Mouse (Mus musculus) lung, postnatal 0 days (tissue): Measurements from ENCODE around the gene Axin1. TPM values are rescaled to one million over a fixed set of nuclear protein-coding genes. Genes with fewer than 3 reads are reported as not detected.
A peak's percentile ranks its signal among the peaks of the same experiment; 100 is the strongest.
"Not testable (repeated sequence)": the region's sequence is repeated elsewhere in the genome, so short reads cannot be mapped to it uniquely, and the experiment has no call there.

Source experiments
- ATAC-seq: fragments of 200-750 bp; cut with Nextera tagmentation; 2 replicates; pipeline ENCODE4 v1.8.0; 2017; ENCODE audit warnings: moderate library complexity
- DNase-seq: peaks from one replicate; pipeline ENCODE4 v3.0.0-alpha.2; 2016; ENCODE audit warnings: low spot score
- H3K27ac ChIP-seq: fragments of 300-500 bp; sonication (generic); 2 replicates; pipeline ENCODE4 v1.5.1; 2014; ENCODE audit warnings: antibody characterized with exemption, mild to moderate bottlenecking, low read length, mixed read lengths
- H3K27me3 ChIP-seq: fragments of 300-500 bp; sonication (generic); replicated peaks from 2 replicates; pipeline ENCODE4 v1.6.1; 2014; ENCODE audit warnings: low read length, mixed read lengths; ENCODE audit not compliant: insufficient read depth
- H3K36me3 ChIP-seq: fragments of 300-500 bp; sonication (generic); 2 replicates; pipeline ENCODE4 v1.6.1; 2014; ENCODE audit warnings: low read length, mixed read lengths; ENCODE audit not compliant: insufficient read depth
- H3K4me1 ChIP-seq: fragments of 300-500 bp; sonication (generic); 2 replicates; pipeline ENCODE4 v1.6.1; 2014; ENCODE audit warnings: antibody characterized with exemption, low read depth, low read length, mixed read lengths; ENCODE audit not compliant: insufficient read depth
- H3K4me2 ChIP-seq: fragments of 300-500 bp; sonication (generic); replicated peaks from 2 replicates; pipeline ENCODE4 v1.6.1; 2014; ENCODE audit warnings: low read depth, mild to moderate bottlenecking, low read length, moderate library complexity, mixed read lengths
- H3K4me3 ChIP-seq: fragments of 300-500 bp; sonication (generic); 2 replicates; pipeline ENCODE4 v1.5.1; 2014; ENCODE audit warnings: low read depth, low read length
- H3K9ac ChIP-seq: fragments of 300-500 bp; sonication (generic); replicated peaks from 2 replicates; pipeline ENCODE4 v1.6.1; 2014; ENCODE audit warnings: low read depth, mild to moderate bottlenecking
- H3K9me3 ChIP-seq: fragments of 300-500 bp; sonication (generic); 2 replicates; pipeline ENCODE4 v1.6.1; 2016; ENCODE audit warnings: low read length, mixed read lengths
- CTCF ChIP-seq: IDR thresholded peaks from 2 replicates; pipeline ENCODE4 v1.5.1; 2016; ENCODE audit warnings: antibody characterized with exemption, mild to moderate bottlenecking
- EP300 ChIP-seq: IDR thresholded peaks from 2 replicates; pipeline ENCODE4 v1.6.1; 2016; ENCODE audit warnings: antibody characterized with exemption, mild to moderate bottlenecking, control low read depth
- WGBS: fragments of 180-500 bp; shearing (Covaris S2); extraction: QIAGEN DNeasy Blood & Tissue Kit; methylation state at CpG from one replicate; pipeline ENCODE4 v1.1.7; 2014; 5-methylcytosine and 5-hydroxymethylcytosine counted together
- polyA plus RNA-seq: library from polyadenylated mRNA; unstranded; fragments of >200 nt; fragmentation: Nextera tagmentation; extraction: Ambion mirVana; gene quantifications from 2 replicates; pipeline ENCODE4 v1.2.1, GENCODE M21; 2015

Gene Axin1
- polyA plus RNA-seq, 1 experiment from 2014 or later = 10.2 TPM

DNA sequence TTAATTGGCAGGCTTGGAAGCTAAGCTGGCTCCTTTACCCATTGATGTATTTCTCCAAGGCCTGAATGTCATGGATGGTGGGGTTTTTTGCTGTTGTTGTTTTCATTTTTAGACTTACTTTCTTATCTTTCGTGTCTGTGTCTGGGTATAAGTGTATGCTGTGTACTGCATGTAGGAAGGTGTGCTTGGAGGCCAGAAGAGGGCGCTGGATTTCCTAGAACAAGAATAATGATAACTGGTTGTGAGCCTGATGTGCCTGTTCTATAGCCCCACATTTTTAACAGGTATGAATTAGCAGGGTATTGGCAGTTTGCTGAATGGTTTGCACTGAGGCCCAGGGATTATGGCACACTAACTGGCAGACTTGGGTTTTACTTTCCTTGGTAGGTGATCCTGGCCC, 10.6 kb downstream of the Axin1 start:
- TF ChIP-seq CTCF (no peak), EP300 (no peak)
- H3K27me3 ChIP-seq = no peaks in the 10 kb centered on the region
- H3K36me3 ChIP-seq = 0 out of 2 replicates have a peak, but pooled peaks cover 4% of the 10 kb centered on the region
- H3K27ac ChIP-seq = no peak overlapping the region
- ATAC-seq (no peak), DNase-seq (no peak)
- WGBS = 82% methylated on average over 2 of the region's 2 CpGs
- no peaks in the 10 kb centered on the region for H3K4me1 ChIP-seq
- no peak overlapping the region for H3K9ac ChIP-seq
- H3K4me3 ChIP-seq = no peak overlapping the region
- H3K9me3 ChIP-seq = no peaks in the 10 kb centered on the region
- no peak overlapping the region for H3K4me2 ChIP-seq

DNA sequence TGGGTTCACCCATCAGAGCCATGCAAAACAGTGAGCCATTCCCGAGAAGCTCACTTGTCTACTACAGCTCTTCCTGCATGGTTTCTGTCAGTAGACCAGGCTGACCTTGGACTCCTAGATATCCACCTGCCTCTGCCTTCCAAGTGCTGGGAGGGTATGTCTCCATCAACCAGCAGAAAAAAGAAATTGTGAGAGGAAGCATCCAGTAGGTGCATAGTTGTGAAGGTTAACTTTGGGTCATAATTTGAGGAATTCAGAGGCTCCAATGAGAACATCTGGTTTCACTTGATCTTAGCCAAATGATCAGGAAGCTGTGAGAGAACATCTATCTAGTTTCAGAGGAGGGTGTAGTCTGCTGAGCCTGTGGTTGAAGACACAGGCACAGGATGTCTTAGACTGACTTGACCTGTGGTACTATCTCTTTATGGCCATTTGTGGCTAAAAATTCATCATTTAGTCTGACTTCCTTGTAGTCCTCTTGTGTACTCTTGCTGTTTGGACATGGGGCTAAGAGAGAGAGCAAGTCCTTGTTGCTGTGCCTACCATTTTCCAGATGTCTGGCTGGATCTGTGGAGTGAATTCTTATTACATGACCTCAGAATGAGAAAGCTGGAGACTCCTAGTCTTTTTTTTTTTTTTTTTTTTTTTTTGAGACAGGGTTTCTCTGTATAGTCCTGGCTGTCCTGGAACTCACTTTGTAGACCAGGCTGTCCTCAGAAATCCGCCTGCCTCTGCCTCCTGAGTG, 13.6 kb downstream of the Axin1 start:
- WGBS = 100% methylated on average over 2 of the region's 2 CpGs
- TF ChIP-seq CTCF (no peak), EP300 (no peak)
- DNase-seq = no peak
- H3K4me1 ChIP-seq = no peaks in the 10 kb centered on the region
- H3K27me3 ChIP-seq = no peaks in the 10 kb centered on the region
- no peak overlapping the region for H3K4me3 ChIP-seq
- no peak for ATAC-seq
- no peak overlapping the region for H3K27ac ChIP-seq
- no peak overlapping the region for H3K9ac ChIP-seq
- no peaks in the 10 kb centered on the region for H3K9me3 ChIP-seq
- no peak overlapping the region for H3K4me2 ChIP-seq
- no peaks in the 10 kb centered on the region for H3K36me3 ChIP-seq

DNA sequence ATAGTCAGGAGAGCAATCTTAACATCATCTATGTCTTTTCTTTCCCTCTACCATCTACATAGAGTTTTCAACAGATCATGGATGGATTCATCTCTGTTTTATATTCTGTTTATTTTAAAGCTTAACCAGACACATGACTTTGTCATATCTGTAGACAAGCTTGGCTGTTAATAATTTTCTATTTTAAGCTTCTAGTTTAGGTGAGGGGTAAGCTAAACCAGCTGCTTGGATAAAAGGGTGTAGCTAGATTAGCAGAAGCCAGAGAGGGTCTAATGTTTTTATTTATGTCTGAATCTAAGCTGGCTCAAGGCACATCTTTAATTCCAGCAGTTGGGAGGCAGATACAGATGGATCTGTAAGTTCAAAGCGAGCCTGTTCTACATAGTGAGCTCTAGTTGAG, 24.2 kb downstream of the Axin1 start:
- no peaks in the 10 kb centered on the region for H3K36me3 ChIP-seq
- H3K9ac ChIP-seq = no peak overlapping the region
- ATAC-seq (no peak; the same call in 1 of the 2 replicates), DNase-seq (peak; percentile 50)
- H3K9me3 ChIP-seq = no peaks in the 10 kb centered on the region
- H3K4me3 ChIP-seq = no peak overlapping the region
- TF ChIP-seq CTCF = no peak
- no peak for TF ChIP-seq EP300
- WGBS = 80% methylated on average over 1 of the region's 1 CpGs
- no peaks in the 10 kb centered on the region for H3K4me1 ChIP-seq
- H3K27me3 ChIP-seq = no peaks in the 10 kb centered on the region
- H3K4me2 ChIP-seq = no peak overlapping the region
- H3K27ac ChIP-seq = no peak overlapping the region

DNA sequence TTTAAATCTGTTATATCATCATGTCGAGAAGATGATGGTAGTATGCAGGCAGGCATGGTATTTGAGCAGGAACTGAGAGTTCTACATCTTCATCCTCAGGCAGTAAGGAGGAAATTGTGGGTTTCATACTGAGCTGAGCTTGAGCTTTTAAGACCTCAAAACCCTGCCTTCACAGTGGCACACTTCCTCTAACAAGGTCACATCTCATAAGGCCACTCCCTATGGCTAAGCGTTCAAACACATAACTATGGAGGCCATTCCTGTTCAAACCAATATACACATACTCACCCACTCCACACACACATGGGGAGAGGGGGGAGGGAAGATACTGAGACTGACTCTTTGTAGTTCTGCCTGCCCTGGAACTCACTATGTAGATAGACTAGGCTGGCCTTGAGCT, 29.6 kb downstream of the Axin1 start:
- H3K36me3 ChIP-seq = no peaks in the 10 kb centered on the region
- WGBS = 72% methylated on average over 2 of the region's 2 CpGs
- no peak overlapping the region for H3K4me2 ChIP-seq
- H3K27ac ChIP-seq = no peak overlapping the region
- no peak overlapping the region for H3K9ac ChIP-seq
- no peak for ATAC-seq
- peak; percentile 45 for DNase-seq
- H3K4me3 ChIP-seq = no peak overlapping the region
- H3K27me3 ChIP-seq = no peaks in the 10 kb centered on the region
- H3K9me3 ChIP-seq = no peaks in the 10 kb centered on the region
- TF ChIP-seq CTCF (no peak), EP300 (no peak)
- no peaks in the 10 kb centered on the region for H3K4me1 ChIP-seq

DNA sequence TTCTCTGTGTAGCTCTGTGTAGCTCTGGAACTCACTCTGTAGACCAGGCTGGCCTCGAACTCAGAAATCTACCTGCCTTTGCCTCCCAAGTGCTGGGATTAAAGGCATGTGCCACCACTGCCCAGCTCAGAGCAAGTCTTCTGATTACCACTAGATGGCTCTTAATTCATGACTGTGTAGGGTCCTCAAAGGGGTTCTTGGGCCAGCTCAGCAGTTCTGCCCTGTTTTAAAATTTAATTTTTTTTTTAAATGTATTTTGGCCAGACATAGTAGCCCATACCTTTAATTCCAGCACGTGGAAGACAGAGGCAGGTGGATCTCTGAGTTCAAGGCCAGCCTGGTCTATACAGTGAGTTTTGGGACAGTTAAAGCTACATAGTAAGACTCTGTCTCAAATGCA, 36.8 kb downstream of the Axin1 start:
- ATAC-seq, H3K36me3 ChIP-seq, H3K4me3 ChIP-seq, H3K27me3 ChIP-seq, H3K27ac ChIP-seq, H3K4me2 ChIP-seq, H3K9me3 ChIP-seq, DNase-seq, H3K9ac ChIP-seq, H3K4me1 ChIP-seq: not testable (repeated sequence)
- WGBS = 88% methylated on average over 2 of the region's 2 CpGs
- peak; percentile 39; the same call in 1 of the 2 replicates for TF ChIP-seq CTCF

DNA sequence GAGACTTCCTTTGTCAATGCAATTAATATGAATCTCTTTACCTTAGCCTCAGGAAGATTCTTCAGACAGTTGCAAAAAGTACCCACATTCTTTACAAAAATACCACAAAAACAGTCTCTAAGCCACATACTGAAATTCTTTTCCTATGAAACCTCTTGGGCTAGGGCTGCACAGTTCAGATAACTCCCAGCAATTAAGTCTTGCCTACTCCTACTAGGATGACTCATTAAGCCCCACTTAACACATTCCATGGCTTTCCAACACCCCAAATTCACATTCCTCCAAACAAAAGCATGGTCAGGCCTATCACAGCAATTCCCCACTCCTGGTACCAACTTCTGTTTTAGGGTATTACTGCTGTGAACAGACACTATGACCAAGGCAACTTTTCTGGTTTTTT, 40.1 kb downstream of the Axin1 start:
- Histone ChIP-seq H3K4me2 (no peak overlapping the region), H3K36me3 (peaks cover 9% of the 10 kb centered on the region), H3K9me3 (no peaks in the 10 kb centered on the region), H3K27me3 (no peaks in the 10 kb centered on the region), H3K9ac (no peak overlapping the region), H3K27ac (no peak overlapping the region), H3K4me3 (no peak overlapping the region), H3K4me1 (no peaks in the 10 kb centered on the region)
- no peak for DNase-seq
- ATAC-seq = no peak
- TF ChIP-seq CTCF (no peak), EP300 (no peak)
